Mouse (Mus musculus) liver, adult 2 months (tissue): ENCODE data around the gene Rps17.

ENCODE experiments used
- CTCF ChIP-seq: fragments of 200-500 bp; IDR thresholded peaks from 2 replicates; pipeline ENCODE4 v1.5.1; 2011; ENCODE audit warnings: low read depth, low read length, control low read depth
- POLR2A ChIP-seq: fragments of 200-500 bp; IDR thresholded peaks from 2 replicates; pipeline ENCODE4 v1.6.1; 2011; ENCODE audit warnings: low read length, control low read depth; ENCODE audit not compliant: insufficient read depth; ENCODE audit errors: extremely low read depth

DNA sequence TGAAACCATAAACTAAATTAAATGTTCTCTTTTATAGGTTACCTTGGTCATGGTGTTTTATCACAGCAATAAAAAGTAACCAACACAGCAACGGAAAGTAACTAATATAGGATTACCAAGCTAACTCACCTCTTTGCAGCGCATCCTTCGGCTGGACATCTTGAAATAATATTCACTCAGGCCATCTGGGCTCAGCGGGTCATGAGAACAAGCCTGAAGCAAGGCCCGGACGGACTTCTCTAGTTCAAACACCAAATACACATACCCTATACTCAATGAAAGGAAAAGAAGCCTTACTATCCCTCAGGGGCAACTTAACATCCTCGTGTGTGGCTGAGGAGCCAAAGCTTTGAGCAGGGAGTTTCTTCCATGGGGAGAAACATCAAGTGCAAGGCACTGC, 10.7 kb upstream of the Rps17 start:
- no peak for TF ChIP-seq CTCF
- no peak for TF ChIP-seq POLR2A
